Mouse (Mus musculus) kidney, adult 11 months (tissue): ENCODE measurements around the gene Itga6.

Experiments used
- DNase-seq: peaks from one replicate; pipeline ENCODE4 v3.0.0; 2022

The Itga6 gene

GRCm38 (mm10) chr2:71734792-71735392, 10.5 kb upstream of the Itga6 start:
- no peak for DNase-seq

GRCm38 (mm10) chr2:71735541-71736159, 9.8 kb upstream of the Itga6 start:
- DNase-seq, result no peak

- no peak for DNase-seq
Measured at GRCm38 (mm10) chr2:71736213-71736612, 9.2 kb upstream of the Itga6 start.

GRCm38 (mm10) chr2:71739173-71739860, 6.1 kb upstream of the Itga6 start:
- DNase-seq, result peak; percentile 93

GRCm38 (mm10) chr2:71742557-71742956, 2.9 kb upstream of the Itga6 start:
- DNase-seq, result no peak

DNA sequence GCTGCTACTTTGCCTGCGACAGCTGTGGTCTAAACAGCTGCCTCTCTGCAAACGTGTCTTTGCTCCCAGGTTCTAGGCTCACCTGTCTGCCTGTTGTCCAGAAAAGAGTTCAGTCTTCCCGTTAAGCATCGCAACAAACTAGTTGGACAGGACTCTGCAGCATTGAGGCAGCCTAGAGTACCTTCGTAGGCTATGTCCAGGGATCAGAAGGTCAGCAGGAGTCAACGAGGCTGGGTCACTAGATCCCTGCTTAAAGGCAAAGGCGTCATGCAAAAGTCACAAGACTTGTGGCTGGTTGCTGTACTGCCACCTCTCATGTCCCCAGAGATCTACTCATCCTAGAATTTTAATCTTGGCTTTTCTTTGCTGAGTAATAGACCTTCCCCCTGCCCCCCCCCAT, 2.0 kb upstream of the Itga6 start:
- no peak for DNase-seq

DNA sequence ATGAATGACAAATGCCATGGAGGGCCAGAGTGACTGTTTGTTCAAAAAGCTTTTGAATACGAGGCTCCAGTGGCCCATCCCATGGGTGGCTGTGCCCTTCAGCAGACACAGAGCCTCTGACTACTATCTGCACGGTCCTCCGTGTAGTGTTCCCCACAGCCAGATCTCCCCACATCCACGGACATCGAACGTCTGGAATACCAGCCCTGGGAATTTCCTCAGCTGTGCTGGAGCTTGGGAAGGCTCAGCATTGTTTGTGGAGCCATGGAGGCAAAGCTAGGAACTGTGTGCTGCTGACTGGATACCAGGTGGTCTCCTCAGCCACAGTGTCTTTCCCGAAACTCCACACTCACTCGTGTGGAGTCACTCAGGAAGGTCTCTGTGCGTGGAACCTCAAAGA, 1.1 kb upstream of the Itga6 start:
- DNase-seq, result no peak

DNA sequence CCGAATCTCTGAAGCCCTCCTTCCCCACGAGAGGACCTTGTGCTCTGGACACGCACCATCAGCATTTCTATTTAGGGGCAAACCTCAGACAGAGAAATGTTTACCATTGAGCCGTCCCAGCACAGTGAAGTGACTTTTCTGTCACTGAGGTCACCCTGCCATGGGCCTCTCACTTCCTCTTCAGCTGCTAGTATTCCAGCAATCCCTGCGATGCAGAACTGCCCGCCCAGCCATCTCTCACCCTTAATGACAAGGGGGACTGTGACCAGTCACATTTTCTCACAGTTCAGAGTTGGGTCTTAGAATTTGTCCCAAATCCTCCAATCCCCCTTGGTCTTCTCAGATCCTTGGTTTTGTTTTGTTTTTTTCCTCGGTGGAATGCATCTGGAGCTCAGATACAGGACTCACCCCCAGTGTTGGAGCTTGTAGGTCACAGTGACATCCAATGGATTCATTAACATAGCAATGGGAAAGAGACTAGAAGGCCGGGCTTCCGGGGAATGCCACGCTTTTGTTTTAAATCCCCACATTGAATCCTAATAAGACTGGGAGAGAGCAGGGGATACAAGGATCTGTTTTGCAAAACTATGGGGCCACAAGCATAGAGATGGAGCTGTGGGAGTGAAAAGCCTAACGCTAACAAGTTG, 432 bp upstream of the Itga6 start:
- peak; percentile 12 for DNase-seq

DNA sequence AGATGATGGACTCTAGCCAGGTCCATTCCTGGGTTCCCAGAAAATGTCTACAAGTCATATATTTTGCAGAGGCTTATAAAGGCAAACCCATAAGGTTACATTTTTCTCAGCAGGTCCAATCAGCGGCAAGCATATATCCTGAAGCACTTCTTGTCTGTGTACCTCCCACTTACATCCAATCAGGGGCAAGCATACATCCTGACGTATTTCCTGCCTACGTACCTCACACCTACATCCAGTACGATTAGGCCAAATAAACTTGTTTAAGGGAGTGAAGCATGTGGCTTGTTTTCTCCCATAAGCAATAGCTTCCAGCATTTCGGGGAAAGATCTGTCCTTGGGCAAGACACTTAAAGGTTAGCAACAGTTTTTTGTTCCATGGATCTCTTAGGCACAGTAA, 3.0 kb downstream of the Itga6 start:
- no peak for DNase-seq

GRCm38 (mm10) chr2:71749367-71750086, 4.1 kb downstream of the Itga6 start:
- no peak for DNase-seq

DNA sequence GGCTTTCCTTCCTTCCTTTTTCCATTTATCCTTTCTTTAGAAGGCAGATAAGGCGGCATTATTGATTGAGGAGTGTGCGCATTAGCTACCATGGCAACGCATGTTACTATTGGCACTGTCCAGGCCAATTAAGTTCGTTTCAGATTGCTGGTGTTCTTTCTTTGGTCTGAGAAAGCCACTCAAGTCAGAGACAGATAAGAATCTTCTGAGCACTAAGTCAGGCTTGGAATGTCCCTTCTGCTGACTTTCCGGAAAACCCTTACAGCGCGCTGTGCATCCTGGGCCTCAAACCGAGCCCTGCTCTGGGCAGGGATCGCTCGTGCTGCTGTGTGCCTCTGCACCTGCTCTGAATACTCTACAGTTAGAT, 4.7 kb downstream of the Itga6 start:
- no peak for DNase-seq

DNA sequence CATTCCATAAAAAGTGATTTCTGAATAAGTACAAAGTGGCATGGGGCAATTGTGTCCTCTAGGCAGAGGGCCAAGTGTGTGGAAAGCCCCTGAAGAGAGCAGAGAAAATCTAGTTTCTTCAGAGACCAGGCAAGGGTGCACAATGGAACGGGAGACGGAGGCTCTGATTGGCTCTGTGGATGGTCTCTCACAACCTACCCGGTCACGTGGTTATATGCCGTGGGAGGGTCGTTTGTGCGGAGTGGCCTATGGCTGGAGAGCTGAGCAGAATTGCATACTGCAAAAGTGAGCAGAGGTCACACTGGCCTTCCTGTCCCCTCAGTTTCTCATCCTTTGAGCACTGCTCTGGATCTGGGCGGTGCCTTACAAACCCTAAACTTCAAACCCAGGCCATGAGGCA, 5.9 kb downstream of the Itga6 start:
- DNase-seq, result no peak

DNA sequence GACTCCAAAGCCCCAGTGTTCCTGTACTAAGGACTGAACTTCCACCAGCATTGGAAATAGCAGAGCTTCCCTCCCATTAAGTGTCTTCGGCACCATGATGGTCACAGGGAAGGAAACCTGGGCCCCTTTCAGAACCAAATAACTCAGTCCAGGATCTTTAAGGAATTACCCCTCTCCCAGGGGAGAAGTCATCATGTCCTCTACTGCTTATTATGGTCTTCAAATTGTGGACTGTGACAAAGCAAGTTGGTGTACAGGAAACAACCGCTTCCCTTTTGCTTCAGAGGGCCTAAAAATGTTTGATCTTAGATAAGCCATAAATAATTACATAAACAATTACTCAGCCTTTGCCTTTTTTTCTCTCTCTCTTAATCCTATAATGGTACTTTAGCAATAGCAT, 6.4 kb downstream of the Itga6 start:
- DNase-seq, result no peak

DNA sequence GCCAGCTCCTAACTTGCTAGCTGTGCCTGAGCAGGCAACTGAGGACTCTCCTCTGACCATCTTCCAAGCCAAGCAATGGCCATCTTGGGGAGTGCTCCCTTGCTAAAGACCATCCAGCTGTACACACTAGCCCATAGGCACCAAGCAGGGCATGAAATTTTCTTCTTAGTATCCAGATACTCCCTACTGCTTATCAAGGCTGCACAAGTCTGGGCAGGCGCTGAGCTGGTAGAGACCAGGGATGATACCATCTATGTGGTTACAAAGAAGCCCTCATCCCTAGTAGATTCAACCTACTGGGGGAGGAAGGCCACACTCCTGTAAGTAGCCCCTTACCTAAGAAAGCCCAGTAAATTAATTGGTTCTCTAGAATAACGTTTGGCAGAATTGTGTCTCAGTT, 7.0 kb downstream of the Itga6 start:
- DNase-seq, result no peak

- DNase-seq, result no peak
Measured at GRCm38 (mm10) chr2:71753161-71753560, 7.7 kb downstream of the Itga6 start.

- DNase-seq, result no peak
Measured at GRCm38 (mm10) chr2:71755748-71756147, 10.3 kb downstream of the Itga6 start.

- DNase-seq, result peak; percentile 41
Measured at GRCm38 (mm10) chr2:71757098-71757497, 11.7 kb downstream of the Itga6 start.

- no peak for DNase-seq
Measured at GRCm38 (mm10) chr2:71758591-71759531, 13.4 kb downstream of the Itga6 start.

GRCm38 (mm10) chr2:71760091-71760490, 14.7 kb downstream of the Itga6 start:
- no peak for DNase-seq

GRCm38 (mm10) chr2:71761081-71761480, 15.7 kb downstream of the Itga6 start:
- DNase-seq, result no peak

DNA sequence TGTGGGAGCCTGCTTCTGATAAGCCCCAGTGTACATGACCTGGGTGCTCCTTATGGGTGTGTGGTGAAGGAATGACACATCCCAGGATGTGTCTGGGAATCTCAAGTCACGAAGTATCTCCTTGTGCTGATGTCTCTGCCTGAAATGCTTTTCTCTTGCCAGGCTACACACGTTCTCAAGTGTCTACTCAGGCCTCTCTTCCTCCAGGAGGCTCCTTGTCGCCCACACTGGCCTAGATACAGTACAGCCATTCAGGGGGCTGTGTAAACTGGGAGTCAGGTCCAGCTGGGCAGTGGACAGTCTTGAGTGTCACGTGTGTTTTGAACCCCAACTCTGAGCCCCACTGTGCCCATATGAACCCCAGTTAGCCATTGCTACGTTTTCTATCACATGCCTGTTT, 19.1 kb downstream of the Itga6 start:
- DNase-seq, result no peak
